Mouse (Mus musculus): ENCODE measurements at regions not wholly inside any gene's neighbourhood (a gene's known extent, or its start where the extent isn't known, plus 50 kb on each side); places are given as distances from the start of the nearest gene placed in this dataset.

GRCm38 (mm10) chr4:55134339-55134738 lies 189.5 kb downstream of the Zfp462 start:
- Histone ChIP-seq H3K4me1 (ENCODE audit: control insufficient read depth, insufficient read depth, low read length) (no peaks in the 10 kb centered on the region), H3K27ac (ENCODE audit: insufficient read depth, low read depth, low read length) (no peak overlapping the region), H3K4me3 (ENCODE audit: insufficient read depth, low read depth, low read length) (no peak overlapping the region)
- 95% methylated on average over 4 of the region's 4 CpGs for WGBS
- TF ChIP-seq CTCF (IDR thresholded peaks at IDR 0.05; ENCODE audit: insufficient read depth, low read depth, low read length) (no peak), POLR2A (IDR thresholded peaks at IDR 0.05; ENCODE audit: insufficient read depth, low read depth, low read length) (no peak)

- 76% methylated on average over 4 of the region's 4 CpGs for WGBS
- Histone ChIP-seq H3K27ac (ENCODE audit: insufficient read depth, low read depth, low read length) (no peak overlapping the region), H3K4me3 (ENCODE audit: insufficient read depth, low read depth, low read length) (no peak overlapping the region), H3K4me1 (ENCODE audit: control insufficient read depth, insufficient read depth, low read length) (no peaks in the 10 kb centered on the region)
- TF ChIP-seq CTCF (IDR thresholded peaks at IDR 0.05; ENCODE audit: insufficient read depth, low read depth, low read length) (no peak), POLR2A (IDR thresholded peaks at IDR 0.05; ENCODE audit: insufficient read depth, low read depth, low read length) (no peak)
Observed at GRCm38 (mm10) chr4:55134791-55135190, 189.9 kb downstream of the Zfp462 start.

GRCm38 (mm10) chr4:55136283-55136682 lies 191.4 kb downstream of the Zfp462 start:
- no peaks in the 10 kb centered on the region for H3K4me1 ChIP-seq (ENCODE audit: control insufficient read depth, insufficient read depth, low read length)
- TF ChIP-seq POLR2A (IDR thresholded peaks at IDR 0.05; ENCODE audit: insufficient read depth, low read depth, low read length), result no peak
- TF ChIP-seq CTCF (IDR thresholded peaks at IDR 0.05; ENCODE audit: insufficient read depth, low read depth, low read length), result no peak
- no peak overlapping the region for H3K4me3 ChIP-seq (ENCODE audit: insufficient read depth, low read depth, low read length)
- H3K27ac ChIP-seq (ENCODE audit: insufficient read depth, low read depth, low read length), result no peak overlapping the region
- 16% methylated on average over 9 of the region's 9 CpGs for WGBS

- WGBS, result 95% methylated on average over 2 of the region's 2 CpGs
- H3K4me1 ChIP-seq (ENCODE audit: control insufficient read depth, insufficient read depth, low read length), result no peaks in the 10 kb centered on the region
- no peak overlapping the region for H3K27ac ChIP-seq (ENCODE audit: insufficient read depth, low read depth, low read length)
- H3K4me3 ChIP-seq (ENCODE audit: insufficient read depth, low read depth, low read length), result no peak overlapping the region
- TF ChIP-seq POLR2A (IDR thresholded peaks at IDR 0.05; ENCODE audit: insufficient read depth, low read depth, low read length) (no peak), CTCF (IDR thresholded peaks at IDR 0.05; ENCODE audit: insufficient read depth, low read depth, low read length) (no peak)
Observed at GRCm38 (mm10) chr4:55137781-55138394, 193.0 kb downstream of the Zfp462 start.

- Histone ChIP-seq H3K4me1 (ENCODE audit: control insufficient read depth, insufficient read depth, low read length) (no peaks in the 10 kb centered on the region; the same call in 1 of the 2 replicates), H3K4me3 (ENCODE audit: insufficient read depth, low read depth, low read length) (no peak overlapping the region), H3K27ac (ENCODE audit: insufficient read depth, low read depth, low read length) (no peak overlapping the region)
- no peak for TF ChIP-seq CTCF (IDR thresholded peaks at IDR 0.05; ENCODE audit: insufficient read depth, low read depth, low read length)
- no peak for TF ChIP-seq POLR2A (IDR thresholded peaks at IDR 0.05; ENCODE audit: insufficient read depth, low read depth, low read length)
Observed at GRCm38 (mm10) chr4:55141317-55141716, 196.5 kb downstream of the Zfp462 start.

- no peak for TF ChIP-seq POLR2A (IDR thresholded peaks at IDR 0.05; ENCODE audit: insufficient read depth, low read depth, low read length)
- no peak for TF ChIP-seq CTCF (IDR thresholded peaks at IDR 0.05; ENCODE audit: insufficient read depth, low read depth, low read length)
- Histone ChIP-seq H3K4me1 (ENCODE audit: control insufficient read depth, insufficient read depth, low read length) (no peaks in the 10 kb centered on the region; the same call in 1 of the 2 replicates), H3K27ac (ENCODE audit: insufficient read depth, low read depth, low read length) (no peak overlapping the region), H3K4me3 (ENCODE audit: insufficient read depth, low read depth, low read length) (no peak overlapping the region)
- WGBS, result 93% methylated on average over 8 of the region's 8 CpGs
Observed at GRCm38 (mm10) chr4:55141923-55142732, 197.3 kb downstream of the Zfp462 start.

GRCm38 (mm10) chr4:55143400-55143799 lies 198.6 kb downstream of the Zfp462 start:
- no peak overlapping the region for H3K4me3 ChIP-seq (ENCODE audit: insufficient read depth, low read depth, low read length)
- no peak for TF ChIP-seq CTCF (IDR thresholded peaks at IDR 0.05; ENCODE audit: insufficient read depth, low read depth, low read length)
- TF ChIP-seq POLR2A (IDR thresholded peaks at IDR 0.05; ENCODE audit: insufficient read depth, low read depth, low read length), result no peak
- H3K27ac ChIP-seq (ENCODE audit: insufficient read depth, low read depth, low read length), result no peak overlapping the region
- no peaks in the 10 kb centered on the region; the same call in 1 of the 2 replicates for H3K4me1 ChIP-seq (ENCODE audit: control insufficient read depth, insufficient read depth, low read length)

GRCm38 (mm10) chr4:55144995-55145394 lies 200.1 kb downstream of the Zfp462 start:
- H3K4me3 ChIP-seq (ENCODE audit: insufficient read depth, low read depth, low read length), result no peak overlapping the region
- WGBS, result 87% methylated on average over 1 of the region's 1 CpGs

GRCm38 (mm10) chr4:55145968-55146367 lies 201.1 kb downstream of the Zfp462 start:
- H3K27ac ChIP-seq (ENCODE audit: insufficient read depth, low read depth, low read length), result no peak overlapping the region
- H3K4me3 ChIP-seq (ENCODE audit: insufficient read depth, low read depth, low read length), result no peak overlapping the region
- WGBS, result 26% methylated on average over 8 of the region's 8 CpGs
- TF ChIP-seq POLR2A (IDR thresholded peaks at IDR 0.05; ENCODE audit: insufficient read depth, low read depth, low read length) (no peak), CTCF (IDR thresholded peaks at IDR 0.05; ENCODE audit: insufficient read depth, low read depth, low read length) (no peak)
- H3K4me1 ChIP-seq (ENCODE audit: control insufficient read depth, insufficient read depth, low read length), result no peaks in the 10 kb centered on the region; the same call in 1 of the 2 replicates

More at GRCm38 (mm10) chr4:55144995-55145394, 200.1 kb downstream of the Zfp462 start:
- no peak for TF ChIP-seq POLR2A (IDR thresholded peaks at IDR 0.05; ENCODE audit: insufficient read depth, low read depth, low read length)
- TF ChIP-seq CTCF (IDR thresholded peaks at IDR 0.05; ENCODE audit: insufficient read depth, low read depth, low read length), result no peak
- Histone ChIP-seq H3K4me1 (ENCODE audit: control insufficient read depth, insufficient read depth, low read length) (no peaks in the 10 kb centered on the region; the same call in 1 of the 2 replicates), H3K27ac (ENCODE audit: insufficient read depth, low read depth, low read length) (no peak overlapping the region)
